Mouse (Mus musculus): Measurements from ENCODE around the gene Maob.

Gene Maob

DNA sequence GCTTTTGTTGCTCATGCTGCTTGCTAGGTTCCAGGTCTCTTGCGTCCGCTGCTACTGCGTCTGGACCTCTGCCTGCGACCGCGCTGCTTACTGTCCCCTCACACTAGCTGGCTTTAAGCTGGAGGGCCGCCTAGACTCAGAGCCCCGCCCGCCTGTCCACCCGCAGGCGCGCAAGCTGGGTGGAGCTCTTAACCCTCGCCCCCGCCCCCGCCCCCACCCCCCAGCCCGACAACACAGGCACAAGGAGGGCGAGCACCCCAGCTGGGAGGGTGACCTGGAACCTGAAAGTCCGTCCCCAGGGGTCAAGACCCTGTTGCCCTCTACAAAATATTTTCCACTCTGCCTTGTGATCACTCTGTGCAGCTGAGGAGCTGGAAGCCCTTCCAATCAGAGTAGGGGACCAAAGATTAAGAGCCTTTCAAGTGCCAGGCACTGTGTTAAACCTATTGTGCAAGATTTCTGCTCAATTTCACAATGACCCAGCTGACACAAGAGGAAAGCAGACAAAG is at the start of gene Maob:
Maob (minus strand) TSS at position 106 of the 509 bp plus-strand sequence.
- no peak for DNase-seq (ENCODE audit: low spot score)

DNA sequence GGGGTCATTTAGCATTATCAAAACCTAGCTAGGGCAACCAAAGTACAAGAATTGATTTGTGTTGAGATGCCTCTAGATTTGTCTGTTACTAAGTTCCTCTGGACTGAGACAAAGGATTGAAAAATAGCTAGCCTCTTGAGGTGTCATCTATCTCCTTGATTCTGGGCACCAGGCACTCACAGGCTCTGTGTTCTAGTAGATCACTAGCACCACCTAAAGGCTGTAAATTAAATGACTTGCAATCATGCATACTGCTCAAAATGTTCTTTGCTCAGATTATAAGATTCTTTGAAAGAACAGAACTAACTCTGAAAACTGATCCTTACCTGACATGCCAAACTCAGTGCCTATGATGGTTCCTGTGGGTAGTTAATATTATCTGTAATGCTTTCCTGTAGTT is 43.1 kb upstream of the Maob start:
- no peak for DNase-seq (ENCODE audit: low spot score)

DNA sequence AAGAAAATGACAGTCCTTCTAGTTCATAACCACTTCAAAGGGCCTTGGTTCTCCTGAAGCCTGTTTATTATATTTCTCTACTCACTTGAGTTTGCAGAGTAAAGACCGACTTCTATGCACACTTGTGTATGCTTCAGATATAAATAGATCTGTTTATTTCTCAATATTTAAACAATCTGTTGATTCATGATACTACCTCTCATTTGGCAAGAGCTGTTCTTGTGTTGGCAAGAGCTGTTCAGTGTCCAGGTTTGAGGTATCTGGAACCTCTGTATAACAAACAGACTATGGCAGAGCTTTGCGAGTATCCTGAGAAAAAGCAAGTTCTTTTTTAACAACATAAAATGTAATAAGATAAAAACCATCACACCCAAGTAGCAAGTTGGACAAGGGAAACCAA is 28.9 kb upstream of the Maob start:
- DNase-seq (ENCODE audit: low spot score) = no peak

DNA sequence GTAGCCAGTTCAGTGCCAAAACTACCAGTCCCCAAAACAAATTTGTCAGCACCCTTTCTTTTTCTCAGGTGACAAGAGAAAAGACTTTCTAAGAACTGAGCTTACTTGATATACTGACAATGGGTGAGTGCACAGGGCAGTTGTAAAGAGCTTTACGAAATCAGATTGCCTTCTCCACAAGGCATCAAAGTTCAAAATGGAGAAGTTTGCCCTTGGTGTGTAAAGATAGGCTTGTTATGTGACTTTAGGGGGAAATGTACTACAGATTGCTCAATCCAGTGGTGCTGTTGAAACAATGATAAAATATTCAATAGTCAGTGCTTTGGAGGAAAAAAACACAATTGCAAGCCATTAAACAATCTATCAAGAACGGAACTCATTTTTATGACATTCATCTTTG is 24.3 kb upstream of the Maob start:
- no peak for DNase-seq (ENCODE audit: low spot score)

DNA sequence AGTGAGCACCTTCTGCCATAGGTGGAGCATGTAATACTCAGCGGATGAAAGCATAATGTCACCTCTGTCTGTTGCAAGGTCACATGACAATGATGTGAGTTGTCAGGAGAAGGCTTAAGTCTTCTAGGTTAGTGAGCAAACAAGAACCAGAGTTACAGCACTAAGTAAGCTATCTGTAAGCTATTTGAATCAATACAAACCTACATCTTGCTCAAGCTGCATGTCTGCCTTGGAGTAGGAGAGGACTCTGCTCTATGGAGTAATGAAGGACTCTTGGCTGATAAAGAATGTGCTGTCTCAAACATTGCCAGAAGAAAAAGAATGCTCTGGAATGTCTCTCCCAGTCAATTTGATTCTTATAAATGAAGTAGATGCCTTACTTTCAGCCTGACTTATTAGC is 20.1 kb upstream of the Maob start:
- no peak for DNase-seq (ENCODE audit: low spot score)

DNA sequence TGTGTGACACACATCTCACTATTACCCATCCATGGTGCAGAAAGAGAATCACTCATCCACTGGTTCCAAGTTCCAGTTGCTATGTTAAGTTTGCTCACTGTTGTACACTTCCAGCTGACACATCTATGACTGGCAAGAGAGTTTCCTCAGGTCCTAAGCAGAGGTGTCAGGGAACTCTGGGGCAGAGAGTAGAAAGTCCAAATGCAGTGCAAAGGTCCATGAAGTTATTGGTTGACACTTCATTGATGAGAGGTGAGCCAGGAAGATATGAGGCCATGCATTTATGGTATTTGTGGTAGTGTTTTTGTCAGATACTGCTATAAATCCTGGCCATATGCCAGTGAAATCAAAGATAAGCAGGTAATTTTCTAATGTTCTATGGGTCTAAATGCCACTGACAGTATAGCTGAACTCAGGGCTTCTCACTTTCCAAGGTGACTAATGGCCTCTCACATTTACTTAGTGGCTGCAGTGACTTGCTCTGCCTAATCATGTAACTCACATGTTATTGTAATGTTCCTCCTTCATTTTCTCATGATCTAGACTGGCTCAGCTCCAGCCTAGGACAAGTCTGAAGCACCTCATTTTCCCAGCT is 19.4 kb upstream of the Maob start:
- DNase-seq (ENCODE audit: low spot score) = no peak

DNA sequence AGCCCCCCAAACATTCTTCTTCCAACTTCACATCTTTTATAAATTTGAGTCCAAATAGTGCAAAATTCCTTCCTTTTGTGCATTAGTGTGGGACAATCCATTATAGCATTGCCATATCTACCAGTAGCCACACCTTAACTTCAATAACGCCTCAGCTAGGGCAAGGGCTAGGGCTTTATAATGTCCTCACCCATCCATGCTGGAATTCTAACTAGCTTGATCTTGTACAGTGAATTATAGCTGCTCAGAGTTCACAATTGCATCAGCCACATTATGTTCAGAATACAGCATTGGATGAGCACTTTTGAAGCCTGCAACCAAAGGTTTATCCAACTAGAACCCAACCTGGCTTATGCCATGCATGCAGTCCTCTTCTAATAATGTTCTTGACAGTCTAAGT is 8.9 kb upstream of the Maob start:
- no peak for DNase-seq (ENCODE audit: low spot score)

DNA sequence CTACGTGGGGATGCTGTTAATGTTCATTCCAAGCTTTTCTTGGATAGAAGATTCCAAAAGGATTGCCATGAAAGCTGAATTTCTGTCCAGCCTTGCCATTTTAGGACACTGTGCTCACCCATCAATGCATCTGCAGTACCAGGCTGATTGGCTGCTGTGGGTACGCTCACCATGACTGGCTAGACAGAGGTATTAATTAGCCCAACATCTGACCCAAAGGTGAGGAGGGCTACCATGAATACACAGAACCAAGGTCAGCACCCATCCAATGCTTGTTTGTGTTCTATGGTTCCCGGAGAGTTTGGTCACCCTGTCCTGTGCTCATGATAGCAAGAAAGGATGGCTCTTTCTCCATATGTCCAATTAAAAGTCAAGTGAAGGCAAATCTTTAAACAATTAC is 1.2 kb downstream of the Maob start:
- no peak for DNase-seq (ENCODE audit: low spot score)

DNA sequence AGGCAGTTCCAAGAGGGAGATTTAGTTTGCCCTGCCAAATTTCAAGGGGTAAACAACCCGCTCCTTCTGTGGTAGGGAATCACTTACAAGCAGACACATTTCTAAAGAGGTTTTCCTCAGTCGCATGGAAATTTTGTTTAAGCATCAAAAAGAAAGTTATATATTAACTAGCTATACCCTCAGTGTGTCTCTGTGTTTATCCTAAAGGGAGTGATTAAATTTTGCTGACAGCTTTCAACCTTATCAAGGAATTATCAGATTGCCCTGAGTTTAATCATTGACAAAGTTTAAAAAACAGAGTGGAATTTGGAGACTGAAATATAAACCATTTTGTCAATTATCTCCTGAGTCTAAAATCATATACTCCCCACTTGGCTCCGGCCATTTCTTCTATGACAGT is 5.1 kb downstream of the Maob start:
- no peak for DNase-seq (ENCODE audit: low spot score)

DNA sequence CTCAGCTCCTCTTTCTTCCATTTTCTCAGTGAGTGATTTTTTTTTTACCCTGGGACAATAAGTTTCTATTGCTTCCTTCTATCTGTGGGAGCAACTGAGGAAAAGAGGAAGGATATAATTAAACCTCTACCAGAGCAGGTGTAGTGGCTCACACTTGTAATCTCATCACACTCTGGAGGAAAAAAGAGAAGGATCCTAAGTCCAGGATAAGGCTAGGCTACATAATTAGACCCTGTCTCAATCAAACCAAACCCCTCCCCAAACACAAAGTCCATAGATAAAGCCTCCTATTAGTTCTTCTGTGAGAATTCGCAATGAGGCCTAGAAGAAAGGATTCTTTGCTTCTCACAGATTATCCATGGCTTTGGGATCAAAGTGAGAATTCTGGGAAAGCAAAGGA is 49.7 kb downstream of the Maob start:
- no peak for DNase-seq (ENCODE audit: low spot score)

DNA sequence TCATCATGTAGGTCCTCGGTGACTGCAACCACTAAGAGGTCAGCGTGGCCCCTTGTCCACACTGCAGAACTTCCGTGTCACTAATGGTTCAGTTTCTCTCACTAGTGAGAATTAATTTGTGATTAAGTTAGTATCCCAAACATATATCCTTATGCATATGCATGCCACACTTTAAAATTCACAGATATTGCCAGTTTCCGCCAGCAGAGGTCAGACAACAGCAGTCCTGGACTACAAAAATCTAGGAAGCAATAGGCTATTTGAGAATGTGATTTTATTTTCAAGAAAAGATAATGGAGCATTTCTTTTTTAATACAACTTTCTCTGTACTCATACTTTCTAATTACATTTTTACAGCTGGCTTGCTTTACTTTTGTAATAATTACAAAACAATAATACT is 51.0 kb downstream of the Maob start:
- DNase-seq (ENCODE audit: low spot score) = no peak

DNA sequence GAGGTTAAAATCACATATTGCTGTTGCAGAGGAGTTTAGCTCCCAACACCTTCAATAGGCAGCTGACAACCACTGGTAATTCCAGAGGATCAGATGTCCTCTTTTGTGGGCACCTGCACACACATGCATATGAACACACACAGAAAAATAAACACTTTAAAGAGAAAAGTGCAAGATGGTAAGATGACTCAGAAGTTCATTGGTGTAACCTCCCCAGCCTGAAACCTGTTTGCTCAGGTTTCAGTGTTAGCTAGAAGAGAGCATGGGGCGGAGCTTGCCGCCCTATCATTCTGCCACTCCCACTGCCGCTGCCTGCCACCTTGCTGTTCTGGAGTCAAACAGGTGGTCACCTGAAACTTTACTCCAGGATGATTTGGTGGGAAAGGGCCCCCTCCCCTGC is 55.7 kb downstream of the Maob start:
- DNase-seq (ENCODE audit: low spot score) = no peak

DNA sequence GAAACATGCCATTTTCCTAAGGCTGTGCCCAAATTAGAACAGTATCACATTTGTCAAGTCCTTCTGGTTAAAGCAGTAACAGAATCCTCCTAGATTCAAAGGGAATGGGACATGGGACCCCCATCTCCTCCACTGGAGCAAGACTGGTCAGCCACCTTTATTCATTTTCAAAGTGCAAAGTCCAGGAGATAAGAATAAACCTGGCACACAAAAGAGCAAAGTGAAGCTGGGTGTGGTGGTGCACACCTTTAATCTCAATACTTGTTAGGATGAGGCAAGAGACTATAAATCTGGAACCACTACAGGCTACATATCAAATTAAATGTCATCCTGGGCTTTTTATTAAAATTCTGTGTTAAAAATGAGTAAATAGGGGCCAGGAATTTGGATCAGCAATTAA is 62.4 kb downstream of the Maob start:
- DNase-seq (ENCODE audit: low spot score) = no peak

DNA sequence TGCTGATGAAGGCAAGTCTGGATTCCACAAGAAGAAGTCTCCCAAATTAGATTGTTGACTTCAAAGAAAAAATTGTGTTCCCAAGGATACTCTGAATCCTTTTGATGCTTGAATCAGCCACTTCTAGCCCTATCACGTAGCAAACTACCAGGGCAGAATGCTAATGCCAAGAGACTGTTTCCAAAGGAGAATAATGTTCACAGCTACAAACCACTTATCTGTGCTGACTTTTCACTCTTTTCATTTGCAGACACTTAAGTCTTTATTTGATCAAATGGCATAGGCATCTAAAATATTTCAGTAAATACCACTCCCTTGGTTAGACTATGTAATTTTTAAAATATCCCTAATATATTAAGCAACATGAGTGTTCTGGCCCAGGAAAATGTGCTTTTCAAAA is 68.2 kb downstream of the Maob start:
- DNase-seq (ENCODE audit: low spot score) = no peak

DNA sequence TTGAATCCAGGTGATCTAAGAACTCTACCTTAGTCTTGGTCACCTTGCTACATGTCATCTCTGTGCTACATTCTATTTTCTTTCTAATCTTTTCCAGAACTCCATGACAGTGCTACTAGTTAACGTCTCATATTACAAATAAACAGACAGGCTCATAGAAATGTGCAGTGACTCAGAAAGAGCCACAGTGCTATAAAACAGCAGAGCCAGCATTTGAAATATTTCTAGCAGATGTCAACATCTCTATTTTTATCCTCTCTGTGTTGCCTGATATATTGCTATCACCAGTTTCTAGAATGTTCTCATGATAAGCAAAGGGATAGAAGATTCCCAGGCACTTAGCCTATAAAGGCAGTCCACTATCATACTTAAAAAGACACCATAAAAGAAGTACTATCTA is 103.1 kb downstream of the Maob start:
- DNase-seq (ENCODE audit: low spot score) = no peak

DNA sequence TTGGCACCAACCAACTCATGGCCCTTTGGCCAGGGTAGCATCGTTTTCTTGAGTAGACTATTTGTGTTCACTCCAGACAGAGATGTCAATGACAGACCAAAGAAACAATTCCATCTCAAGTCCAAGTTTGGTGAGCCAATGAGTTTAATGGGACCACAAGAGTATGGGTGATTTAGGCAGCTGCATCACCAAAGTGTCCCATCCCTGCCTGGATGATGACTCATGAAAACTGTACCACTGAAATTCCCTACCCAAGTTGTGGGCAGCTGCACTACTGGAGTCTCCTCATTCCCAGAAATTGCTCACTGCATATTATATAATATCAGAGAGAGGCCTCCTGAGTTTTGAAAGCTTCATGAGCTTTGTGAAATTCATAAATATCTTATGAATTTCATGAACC is 111.1 kb downstream of the Maob start:
- no peak for DNase-seq (ENCODE audit: low spot score)

Measured in urinary bladder, postnatal 10 days (tissue).